Mouse (Mus musculus) effector memory CD4-positive, alpha-beta T cell, adult 5 months (primary cell): ENCODE results near the gene Gm5157. TPM values are rescaled to one million over a fixed set of nuclear protein-coding genes. Genes with fewer than 3 reads are reported as not detected.

Experiments used
- polyA plus RNA-seq: library from polyadenylated mRNA; unstranded; fragments of 100-300 nt; shearing (Covaris generic); gene quantifications from one replicate; pipeline ENCODE4 v1.2.1, GENCODE M21; 2017

Gm5157 gene
- polyA plus RNA-seq: not detected

DNA sequence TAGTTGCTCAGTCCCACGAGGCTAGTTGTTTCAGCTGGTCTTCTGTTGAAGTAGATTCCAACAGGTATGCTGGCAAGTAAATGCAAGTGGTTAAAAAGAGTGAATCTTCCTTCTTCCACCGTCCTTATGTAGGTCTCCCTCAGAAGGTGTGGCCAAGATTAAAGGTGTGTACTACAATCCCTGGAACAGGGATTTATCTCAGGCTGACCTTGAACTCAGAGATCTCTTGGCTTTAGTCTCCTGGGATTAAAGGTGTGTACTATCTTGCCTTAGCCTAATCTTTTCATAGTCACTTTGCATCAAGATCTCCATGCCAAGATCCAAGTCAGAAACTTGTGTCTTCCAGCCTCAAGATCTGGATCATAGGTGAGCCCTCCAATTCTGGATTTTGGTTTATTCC, at the start of gene Gm5157:
Gene Gm5157 (minus strand): TSS at position 101 of the 400 bp plus-strand sequence.

GRCm38 (mm10) chr7:21161885-21162284, 28.3 kb downstream of the Gm5157 start, which contains the start of gene Vmn1r123:
TSS of gene Vmn1r123 (plus strand) at chr7:21162185.

Other genes starting within 250 kb of the Gm5157 start
- not detected for gene Vmn1r119, start 178.0 kb downstream of the Gm5157 start, polyA plus RNA-seq
- not detected for gene Vmn1r120, start 136.6 kb downstream of the Gm5157 start, polyA plus RNA-seq
- not detected for gene Vmn1r121, start 91.9 kb downstream of the Gm5157 start, polyA plus RNA-seq
- gene Vmn1r122, start 56.3 kb downstream of the Gm5157 start, polyA plus RNA-seq: not detected
- gene Vmn1r123, start 28.2 kb downstream of the Gm5157 start, polyA plus RNA-seq: not detected
- gene Vmn1r124, start 70.2 kb upstream of the Gm5157 start, polyA plus RNA-seq: not detected
- not detected for gene Vmn1r125, start 81.8 kb upstream of the Gm5157 start, polyA plus RNA-seq
- gene Vmn1r126, start 111.0 kb upstream of the Gm5157 start, polyA plus RNA-seq: not detected
- not detected for gene Vmn1r127, start 129.4 kb upstream of the Gm5157 start, polyA plus RNA-seq
- 0.77 TPM for gene Vmn1r128, start 158.9 kb upstream of the Gm5157 start, polyA plus RNA-seq
- gene Vmn1r129, start 170.9 kb upstream of the Gm5157 start, polyA plus RNA-seq: not detected
- gene Gm6882, start 242.3 kb upstream of the Gm5157 start, polyA plus RNA-seq: not detected